Mouse (Mus musculus) thymus, adult 2 months (tissue): ENCODE measurements around the gene Npvf.

Experiments used
- CTCF ChIP-seq: fragments of 200-500 bp; IDR thresholded peaks from 2 replicates; pipeline ENCODE4 v1.5.1; 2012; ENCODE audit warnings: mild to moderate bottlenecking, control low read depth, low read length, moderate library complexity, borderline replicate concordance; ENCODE audit not compliant: control insufficient read depth, poor library complexity, insufficient read depth; ENCODE audit errors: extremely low read depth
- POLR2A ChIP-seq: fragments of 200-500 bp; IDR thresholded peaks from 2 replicates; pipeline ENCODE4 v1.6.1; 2012; ENCODE audit warnings: mild to moderate bottlenecking, low read length, control low read depth, moderate library complexity; ENCODE audit not compliant: control insufficient read depth, poor library complexity, insufficient read depth; ENCODE audit errors: extremely low read depth

GRCm38 (mm10) chr6:50658466-50658865 lies 4.2 kb upstream of the Npvf start:
- TF ChIP-seq POLR2A (no peak), CTCF (no peak)
